Mouse (Mus musculus) heart, embryonic 11.5 days (tissue): ENCODE measurements around the gene Prr15l. TPM values are rescaled to one million over a fixed set of nuclear protein-coding genes. Genes with fewer than 3 reads are reported as not detected.

ENCODE experiments used
- ATAC-seq: fragments of 200-750 bp; cut with Nextera tagmentation; replicated peaks from 2 replicates; pipeline ENCODE4 v1.8.0; 2017; ENCODE audit warnings: moderate library complexity; ENCODE audit not compliant: insufficient number of reproducible peaks, low FRiP score, low TSS enrichment
- H3K27ac ChIP-seq: fragments of 300-500 bp; sonication (generic); 2 replicates; pipeline ENCODE4 v1.5.1; 2014; ENCODE audit warnings: mild to moderate bottlenecking, low read depth, low read length
- H3K27me3 ChIP-seq: fragments of 300-500 bp; sonication (generic); 2 replicates; pipeline ENCODE4 v1.6.1; 2014; ENCODE audit warnings: mild to moderate bottlenecking, low read length, mixed read lengths; ENCODE audit not compliant: control insufficient read depth, insufficient read depth
- H3K36me3 ChIP-seq: fragments of 300-500 bp; sonication (generic); 2 replicates; pipeline ENCODE4 v1.6.1; 2014; ENCODE audit warnings: mild to moderate bottlenecking, low read length, moderate library complexity, mixed read lengths; ENCODE audit not compliant: control insufficient read depth, insufficient read depth
- H3K4me1 ChIP-seq: fragments of 300-500 bp; sonication (generic); 2 replicates; pipeline ENCODE4 v1.6.1; 2014; ENCODE audit warnings: low read length; ENCODE audit not compliant: control insufficient read depth, insufficient read depth
- H3K4me2 ChIP-seq: fragments of 300-500 bp; sonication (generic); 2 replicates; pipeline ENCODE4 v1.6.1; 2014; ENCODE audit warnings: mild to moderate bottlenecking, moderate library complexity
- H3K4me3 ChIP-seq: fragments of 300-500 bp; sonication (generic); 2 replicates; pipeline ENCODE4 v1.5.1; 2014; ENCODE audit warnings: low read depth, low read length
- H3K9ac ChIP-seq: fragments of 300-500 bp; sonication (generic); 2 replicates; pipeline ENCODE4 v1.6.1; 2014; ENCODE audit warnings: mild to moderate bottlenecking, low read depth, low read length, moderate library complexity
- H3K9me3 ChIP-seq: fragments of 300-500 bp; sonication (generic); replicated peaks from 2 replicates; pipeline ENCODE4 v1.6.1; 2016; ENCODE audit warnings: low read length; ENCODE audit not compliant: control insufficient read depth
- WGBS: fragments of 180-500 bp; shearing (Covaris S2); extraction: QIAGEN DNeasy Blood & Tissue Kit; methylation state at CpG from one replicate; pipeline ENCODE4 v1.1.7; 2014; ENCODE audit not compliant: insufficient replicate concordance; 5-methylcytosine and 5-hydroxymethylcytosine counted together
- polyA plus RNA-seq: library from polyadenylated mRNA; unstranded; fragments of >200 nt; fragmentation: Nextera tagmentation; extraction: Ambion mirVana; gene quantifications from 2 replicates; pipeline ENCODE4 v1.2.1, GENCODE M21; 2014

The Prr15l gene
- polyA plus RNA-seq, 1 experiment from 2014 or later = 0.50 TPM

- H3K9ac ChIP-seq = peak within 1 kb of the TSS; percentile 75
- peak within 1 kb of the TSS; percentile 70 for H3K4me3 ChIP-seq
- H3K27ac ChIP-seq = peak within 1 kb of the TSS; percentile 36; the same call in 1 of the 2 replicates
- H3K9me3 ChIP-seq = no peaks in the 10 kb centered on the region
- WGBS = under 1% methylated on average over 55 of the region's 55 CpGs
- no peaks in the 10 kb centered on the region for H3K27me3 ChIP-seq
- peaks cover 3% of the 10 kb centered on the region; the same call in 1 of the 2 replicates for H3K4me1 ChIP-seq
- peak; percentile 94 for ATAC-seq
- H3K36me3 ChIP-seq = no peaks in the 10 kb centered on the region
- H3K4me2 ChIP-seq = peak within 1 kb of the TSS; percentile 92
Observed at GRCm38 (mm10) chr11:96916044-96916884, 11.6 kb upstream of the Prr15l start, which contains the start of gene Cdk5rap3. Gene Cdk5rap3, minus strand, starts transcription at chr11:96916496.

DNA sequence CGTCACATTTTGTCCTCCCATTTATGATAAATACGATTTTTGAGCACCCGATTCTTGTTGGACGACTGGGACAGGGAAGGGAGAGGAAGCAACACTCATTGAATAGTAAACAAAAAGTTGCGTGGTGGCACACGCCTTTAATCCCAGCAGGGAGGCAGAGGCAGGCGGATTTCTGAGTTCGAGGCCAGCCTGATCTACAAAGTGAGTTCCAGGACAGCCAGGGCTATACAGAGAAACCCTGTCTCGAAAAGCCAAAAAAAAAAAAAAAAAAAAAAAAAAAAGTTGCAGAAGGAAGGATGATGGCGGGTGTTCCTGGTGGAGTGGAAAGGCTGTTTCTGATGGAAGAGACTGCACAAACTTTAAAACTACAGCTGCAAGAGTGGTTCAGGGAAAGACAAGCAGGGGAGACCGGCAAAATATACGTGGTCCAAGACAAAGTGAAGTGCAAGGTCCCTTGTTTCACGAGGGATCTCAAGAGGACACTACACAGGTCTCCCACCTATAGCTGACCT, 11.0 kb upstream of the Prr15l start:
- ATAC-seq = no peak
- Histone ChIP-seq H3K9ac (peak overlapping the region; percentile 56), H3K4me3 (peak overlapping the region; percentile 31)

GRCm38 (mm10) chr11:96917415-96917814, 10.5 kb upstream of the Prr15l start:
- Histone ChIP-seq H3K27me3 (no peaks in the 10 kb centered on the region), H3K4me1 (peaks cover 3% of the 10 kb centered on the region; the same call in 1 of the 2 replicates), H3K4me3 (no peak overlapping the region), H3K9me3 (no peaks in the 10 kb centered on the region), H3K9ac (no peak overlapping the region), H3K27ac (peak overlapping the region; percentile 36; the same call in 1 of the 2 replicates), H3K36me3 (no peaks in the 10 kb centered on the region), H3K4me2 (peak overlapping the region; percentile 62)
- ATAC-seq = peak; percentile 60
- 67% methylated on average over 6 of the region's 6 CpGs for WGBS

More for the DNA sequence above, 11.0 kb upstream of the Prr15l start:
- H3K4me1 ChIP-seq = peaks cover 3% of the 10 kb centered on the region; the same call in 1 of the 2 replicates
- H3K27ac ChIP-seq = peak overlapping the region; percentile 36; the same call in 1 of the 2 replicates
- 28% methylated on average over 13 of the region's 13 CpGs for WGBS
- H3K36me3 ChIP-seq = no peaks in the 10 kb centered on the region
- no peaks in the 10 kb centered on the region for H3K9me3 ChIP-seq
- H3K27me3 ChIP-seq = no peaks in the 10 kb centered on the region
- H3K4me2 ChIP-seq = peak overlapping the region; percentile 62

DNA sequence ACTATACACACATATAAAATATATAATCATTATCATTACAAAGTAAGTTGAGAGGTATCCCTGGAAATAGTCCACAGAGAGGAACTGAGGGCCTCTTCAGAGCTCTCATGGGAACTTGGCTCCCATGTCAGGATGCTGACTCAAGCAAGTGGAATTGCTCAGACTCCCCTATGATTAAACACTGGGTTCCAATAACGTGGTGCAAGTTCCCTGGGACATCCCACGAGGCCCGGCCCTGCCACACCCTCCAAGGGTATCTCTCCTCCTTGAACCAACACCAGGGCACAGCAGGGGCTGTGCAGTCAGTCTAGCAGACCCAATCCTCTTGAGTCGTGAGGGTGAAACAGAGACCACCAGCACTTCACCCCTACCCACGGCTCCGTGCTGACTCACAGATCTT, 8.9 kb upstream of the Prr15l start:
- Histone ChIP-seq H3K36me3 (no peaks in the 10 kb centered on the region), H3K27me3 (no peaks in the 10 kb centered on the region), H3K9me3 (no peaks in the 10 kb centered on the region), H3K4me2 (no peak overlapping the region), H3K4me3 (no peak overlapping the region), H3K27ac (no peak overlapping the region), H3K9ac (no peak overlapping the region), H3K4me1 (peaks cover 3% of the 10 kb centered on the region; the same call in 1 of the 2 replicates)
- ATAC-seq = no peak
- WGBS = 36% methylated on average over 6 of the region's 6 CpGs

DNA sequence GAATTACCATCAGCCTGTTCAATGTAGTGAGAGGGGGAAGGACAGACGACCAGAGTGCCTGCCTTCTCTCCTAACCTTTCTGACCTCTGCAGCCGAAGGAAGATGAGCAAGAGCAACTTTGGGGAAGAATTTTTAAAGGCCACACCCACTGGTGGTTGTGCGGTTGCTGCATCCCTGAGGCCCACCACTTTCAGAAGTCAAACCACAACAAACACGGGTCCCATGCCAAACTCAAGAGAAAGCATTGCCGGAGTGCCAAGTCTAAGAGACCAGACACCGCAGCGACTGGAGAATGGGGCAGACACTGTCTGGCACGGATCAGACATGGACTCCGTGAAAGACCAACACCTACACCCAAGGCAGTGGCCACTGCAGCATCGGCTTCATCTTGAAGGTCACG, 3.0 kb upstream of the Prr15l start:
- Histone ChIP-seq H3K9me3 (no peaks in the 10 kb centered on the region), H3K9ac (no peak overlapping the region)
- WGBS = 73% methylated on average over 11 of the region's 11 CpGs

DNA sequence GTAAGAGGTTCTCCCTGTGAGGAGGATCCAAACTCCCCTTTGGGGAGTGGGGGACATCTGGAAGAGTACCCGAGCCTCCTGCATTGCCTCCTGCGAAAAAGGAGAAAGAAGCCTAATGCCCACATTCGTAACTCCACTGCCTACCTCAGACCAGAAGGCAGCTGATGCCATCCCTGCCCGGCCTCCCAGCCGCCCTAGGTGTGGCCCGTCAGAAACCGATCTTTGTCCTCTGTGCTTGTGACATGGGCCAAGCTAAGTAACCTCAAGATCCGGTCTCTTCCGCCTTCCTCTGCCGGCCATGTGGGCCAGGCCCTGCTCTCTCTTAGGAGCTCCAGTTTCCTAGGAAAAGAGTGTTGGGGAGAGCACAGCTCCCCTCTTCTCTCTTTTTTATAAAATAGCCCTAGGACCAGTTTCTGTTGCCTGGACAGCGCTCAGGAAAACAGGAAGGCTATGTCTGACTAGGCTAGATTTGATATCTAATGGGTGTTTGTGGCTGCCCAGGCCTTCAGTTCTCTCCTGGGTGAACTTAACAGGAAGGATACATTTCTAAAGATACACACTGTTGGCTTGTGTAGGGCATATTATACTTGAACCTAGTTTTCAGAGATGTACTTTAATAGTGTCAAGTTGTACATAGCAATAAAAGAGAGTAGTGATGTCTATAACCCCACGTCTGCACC, 2.3 kb upstream of the Prr15l start:
- Histone ChIP-seq H3K27me3 (peaks cover 26% of the 10 kb centered on the region), H3K4me1 (no peaks in the 10 kb centered on the region)
- 85% methylated on average over 12 of the region's 12 CpGs for WGBS

More for the DNA sequence above, 3.0 kb upstream of the Prr15l start:
- Histone ChIP-seq H3K36me3 (no peaks in the 10 kb centered on the region), H3K4me1 (no peaks in the 10 kb centered on the region), H3K4me3 (no peak overlapping the region), H3K4me2 (no peak overlapping the region), H3K27ac (no peak overlapping the region), H3K27me3 (peaks cover 23% of the 10 kb centered on the region)
- ATAC-seq = no peak

DNA sequence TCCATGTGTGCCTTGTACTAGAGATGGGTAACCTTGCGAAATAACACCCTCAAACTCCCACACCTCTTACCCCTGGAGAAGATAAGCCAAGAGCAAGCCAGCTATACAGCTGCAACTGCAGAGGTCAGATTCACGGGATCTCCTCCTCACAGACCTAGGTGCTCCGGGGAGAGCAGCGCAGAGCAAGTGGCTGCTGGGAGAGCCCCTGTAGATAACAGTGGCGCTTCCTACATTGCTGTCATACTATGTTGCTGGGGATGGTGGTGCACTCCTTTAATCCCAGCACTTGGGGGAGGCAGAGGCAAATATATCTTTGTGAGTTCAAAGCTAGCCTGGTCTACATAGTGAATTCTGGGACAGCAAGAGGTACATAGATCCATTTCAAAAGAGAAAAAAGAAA, 1.3 kb upstream of the Prr15l start:
- Histone ChIP-seq H3K4me2 (no peak overlapping the region), H3K9me3 (no peaks in the 10 kb centered on the region), H3K9ac (no peak overlapping the region), H3K4me1 (no peaks in the 10 kb centered on the region), H3K4me3 (no peak overlapping the region), H3K27ac (no peak overlapping the region), H3K27me3 (peaks cover 26% of the 10 kb centered on the region), H3K36me3 (no peaks in the 10 kb centered on the region)
- no peak for ATAC-seq
- WGBS = 66% methylated on average over 5 of the region's 5 CpGs

More for the DNA sequence above, 2.3 kb upstream of the Prr15l start:
- no peak for ATAC-seq
- H3K4me3 ChIP-seq = no peak overlapping the region
- no peaks in the 10 kb centered on the region for H3K9me3 ChIP-seq
- no peak overlapping the region for H3K4me2 ChIP-seq
- no peaks in the 10 kb centered on the region for H3K36me3 ChIP-seq
- peak overlapping the region; percentile 30; the same call in 1 of the 2 replicates for H3K27ac ChIP-seq
- H3K9ac ChIP-seq = no peak overlapping the region

DNA sequence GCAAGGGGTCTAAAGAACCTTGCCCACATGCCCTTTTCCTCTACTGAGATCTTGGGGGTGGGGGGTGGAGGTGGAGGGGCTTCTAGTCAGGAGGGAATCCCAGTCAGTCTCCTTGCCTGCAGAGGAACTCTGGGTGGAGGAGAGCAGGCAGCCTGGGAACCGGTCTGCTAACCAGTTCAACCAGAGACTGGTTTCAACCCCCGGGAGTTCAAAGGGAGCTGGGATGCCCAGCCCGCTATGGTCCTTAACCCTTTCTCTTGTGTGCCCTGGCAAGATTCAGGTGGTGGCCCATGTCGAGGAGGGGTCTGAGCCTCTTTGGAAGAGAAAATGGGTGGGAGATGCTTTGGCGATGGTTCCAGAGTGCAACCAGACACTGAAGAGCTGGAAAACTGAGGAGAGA, 787 bp downstream of the Prr15l start:
- H3K4me2 ChIP-seq = no peak overlapping the region

More for the DNA sequence above, 787 bp downstream of the Prr15l start:
- 9% methylated on average over 5 of the region's 5 CpGs for WGBS
- H3K4me3 ChIP-seq = no peak overlapping the region
- H3K27ac ChIP-seq = no peak overlapping the region
- H3K9ac ChIP-seq = no peak overlapping the region
- no peaks in the 10 kb centered on the region for H3K4me1 ChIP-seq
- peaks cover 26% of the 10 kb centered on the region for H3K27me3 ChIP-seq
- no peaks in the 10 kb centered on the region for H3K36me3 ChIP-seq
- no peak for ATAC-seq
- H3K9me3 ChIP-seq = no peaks in the 10 kb centered on the region
